Mouse (Mus musculus): Measurements from ENCODE around the gene Cep63. TPM values are rescaled to one million over a fixed set of nuclear protein-coding genes. Genes with fewer than 3 reads are reported as not detected.

The Cep63 gene
- total RNA-seq (2023): 88.5 TPM

DNA sequence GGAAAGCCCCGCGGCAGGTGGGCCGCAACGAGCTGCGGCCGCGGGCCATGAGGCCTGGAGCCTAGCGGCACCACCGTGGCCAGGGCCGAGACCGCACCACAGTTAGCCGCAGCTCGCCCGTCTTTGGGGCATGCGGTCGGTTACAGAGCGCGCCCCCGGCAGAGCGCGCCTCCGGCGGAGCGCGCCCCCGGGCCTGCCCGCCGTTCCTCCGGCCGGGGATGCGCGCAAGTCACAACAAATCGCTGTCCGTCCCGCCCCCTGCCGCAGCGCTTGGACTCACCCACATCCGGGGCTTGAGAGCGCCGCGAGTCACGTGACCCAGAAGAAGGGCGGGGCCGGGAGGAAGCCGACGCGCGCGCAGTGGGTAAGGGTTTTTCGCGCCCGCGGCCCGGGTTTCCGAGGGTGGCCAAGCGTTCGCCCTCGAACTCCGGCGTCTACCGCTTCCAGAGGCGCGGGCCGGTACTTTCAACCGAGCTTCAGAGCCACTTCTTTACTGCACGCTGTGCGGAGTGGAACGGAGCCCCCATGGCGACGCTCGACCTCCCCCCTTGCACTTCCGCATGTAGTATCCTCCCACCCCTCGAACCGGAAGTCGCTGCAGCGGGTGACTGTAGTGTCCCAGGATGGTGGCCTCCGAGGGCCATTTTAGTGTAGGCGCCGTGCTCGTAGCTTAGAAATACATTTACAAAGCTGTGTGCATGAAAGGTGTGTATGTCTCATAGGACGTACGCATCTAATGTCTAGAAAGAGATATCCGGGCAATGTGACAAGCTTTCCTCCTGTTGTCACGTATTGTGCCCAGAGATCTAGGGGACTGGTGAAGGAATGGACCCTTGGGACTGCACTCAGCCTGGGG is at the start of gene Cep63, which contains the start of gene Anapc13:
Gene Cep63 (minus strand): TSS at position 552 of the 856 bp plus-strand sequence.
Gene Anapc13 (plus strand): TSS at position 314 of the 856 bp plus-strand sequence.

Other genes starting within 250 kb of the Cep63 start
- gene Ky, start 120.8 kb downstream of the Cep63 start, total RNA-seq (2023): not detected
- 43.8 TPM for gene Anapc13, start 238 bp downstream of the Cep63 start, total RNA-seq (2023)
- gene Amotl2, start 90.1 kb upstream of the Cep63 start, total RNA-seq (2023): 0.21 TPM
- gene Ryk, start 208.4 kb upstream of the Cep63 start, total RNA-seq (2023): 1.00 TPM

Measured in CD4-positive naive resting alpha-beta T cell, adult 76 days (primary cell).